Mouse (Mus musculus): ENCODE data around the gene Zfhx3. TPM values are rescaled to one million over a fixed set of nuclear protein-coding genes. Genes with fewer than 3 reads are reported as not detected.
A peak's percentile ranks its signal among the peaks of the same experiment; 100 is the strongest.

Zfhx3 gene
- polyA plus RNA-seq, 1 experiment from 2014 or later, result 8.4 TPM

GRCm38 (mm10) chr8:108736442-108736841 lies 794.0 kb downstream of the Zfhx3 start:
- Histone ChIP-seq H3K36me3 (ENCODE audit: control insufficient read depth, insufficient read depth, low read length) (no peaks in the 10 kb centered on the region), H3K27me3 (ENCODE audit: control insufficient read depth, insufficient read depth, low read length) (no peaks in the 10 kb centered on the region), H3K4me2 (no peak overlapping the region), H3K4me3 (ENCODE audit: low read depth, low read length) (no peak overlapping the region), H3K4me1 (ENCODE audit: control insufficient read depth, insufficient read depth, low read length) (peaks cover 30% of the 10 kb centered on the region), H3K27ac (ENCODE audit: low read depth, low read length) (no peak overlapping the region), H3K9ac (ENCODE audit: low read depth, low read length) (no peak overlapping the region), H3K9me3 (replicated peaks; ENCODE audit: control insufficient read depth, low read length) (no peaks in the 10 kb centered on the region)
- ATAC-seq (replicated peaks; ENCODE audit: insufficient number of reproducible peaks, low FRiP score, low TSS enrichment), result no peak
- WGBS (ENCODE audit: insufficient replicate concordance), result 20% methylated on average over 9 of the region's 9 CpGs

- Histone ChIP-seq H3K4me2 (no peak overlapping the region), H3K27ac (ENCODE audit: low read depth, low read length) (no peak overlapping the region), H3K27me3 (ENCODE audit: control insufficient read depth, insufficient read depth, low read length) (no peaks in the 10 kb centered on the region), H3K9ac (ENCODE audit: low read depth, low read length) (no peak overlapping the region), H3K4me1 (ENCODE audit: control insufficient read depth, insufficient read depth, low read length) (peaks cover 26% of the 10 kb centered on the region), H3K4me3 (ENCODE audit: low read depth, low read length) (no peak overlapping the region), H3K9me3 (replicated peaks; ENCODE audit: control insufficient read depth, low read length) (no peaks in the 10 kb centered on the region), H3K36me3 (ENCODE audit: control insufficient read depth, insufficient read depth, low read length) (no peaks in the 10 kb centered on the region)
- WGBS (ENCODE audit: insufficient replicate concordance), result 82% methylated on average over 10 of the region's 10 CpGs
- no peak for ATAC-seq (replicated peaks; ENCODE audit: insufficient number of reproducible peaks, low FRiP score, low TSS enrichment)
Observed at GRCm38 (mm10) chr8:108738179-108738578, 795.7 kb downstream of the Zfhx3 start.

GRCm38 (mm10) chr8:108739517-108739916 lies 797.1 kb downstream of the Zfhx3 start:
- no peaks in the 10 kb centered on the region for H3K9me3 ChIP-seq (replicated peaks; ENCODE audit: control insufficient read depth, low read length)
- H3K4me1 ChIP-seq (ENCODE audit: control insufficient read depth, insufficient read depth, low read length), result peaks cover 25% of the 10 kb centered on the region
- H3K27ac ChIP-seq (ENCODE audit: low read depth, low read length), result no peak overlapping the region
- no peaks in the 10 kb centered on the region for H3K36me3 ChIP-seq (ENCODE audit: control insufficient read depth, insufficient read depth, low read length)
- WGBS (ENCODE audit: insufficient replicate concordance), result 86% methylated on average over 6 of the region's 6 CpGs
- no peak overlapping the region for H3K4me2 ChIP-seq
- ATAC-seq (replicated peaks; ENCODE audit: insufficient number of reproducible peaks, low FRiP score, low TSS enrichment), result no peak
- H3K9ac ChIP-seq (ENCODE audit: low read depth, low read length), result no peak overlapping the region
- H3K4me3 ChIP-seq (ENCODE audit: low read depth, low read length), result no peak overlapping the region
- no peaks in the 10 kb centered on the region for H3K27me3 ChIP-seq (ENCODE audit: control insufficient read depth, insufficient read depth, low read length)

- 85% methylated on average over 13 of the region's 13 CpGs for WGBS (ENCODE audit: insufficient replicate concordance)
- Histone ChIP-seq H3K4me3 (ENCODE audit: low read depth, low read length) (no peak overlapping the region), H3K4me1 (ENCODE audit: control insufficient read depth, insufficient read depth, low read length) (peaks cover 25% of the 10 kb centered on the region), H3K36me3 (ENCODE audit: control insufficient read depth, insufficient read depth, low read length) (no peaks in the 10 kb centered on the region), H3K4me2 (no peak overlapping the region), H3K27me3 (ENCODE audit: control insufficient read depth, insufficient read depth, low read length) (no peaks in the 10 kb centered on the region), H3K9me3 (replicated peaks; ENCODE audit: control insufficient read depth, low read length) (no peaks in the 10 kb centered on the region), H3K9ac (ENCODE audit: low read depth, low read length) (no peak overlapping the region), H3K27ac (ENCODE audit: low read depth, low read length) (no peak overlapping the region)
- ATAC-seq (replicated peaks; ENCODE audit: insufficient number of reproducible peaks, low FRiP score, low TSS enrichment), result no peak
Observed at GRCm38 (mm10) chr8:108740443-108740842, 798.0 kb downstream of the Zfhx3 start.

- Histone ChIP-seq H3K27ac (ENCODE audit: low read depth, low read length) (no peak overlapping the region), H3K4me1 (ENCODE audit: control insufficient read depth, insufficient read depth, low read length) (peaks cover 19% of the 10 kb centered on the region), H3K9me3 (replicated peaks; ENCODE audit: control insufficient read depth, low read length) (no peaks in the 10 kb centered on the region), H3K36me3 (ENCODE audit: control insufficient read depth, insufficient read depth, low read length) (no peaks in the 10 kb centered on the region), H3K27me3 (ENCODE audit: control insufficient read depth, insufficient read depth, low read length) (no peaks in the 10 kb centered on the region), H3K4me3 (ENCODE audit: low read depth, low read length) (no peak overlapping the region), H3K9ac (ENCODE audit: low read depth, low read length) (no peak overlapping the region), H3K4me2 (no peak overlapping the region)
- ATAC-seq (replicated peaks; ENCODE audit: insufficient number of reproducible peaks, low FRiP score, low TSS enrichment), result no peak
- 87% methylated on average over 4 of the region's 4 CpGs for WGBS (ENCODE audit: insufficient replicate concordance)
Observed at GRCm38 (mm10) chr8:108741651-108742050, 799.2 kb downstream of the Zfhx3 start.

GRCm38 (mm10) chr8:108742465-108742864 lies 800.0 kb downstream of the Zfhx3 start:
- ATAC-seq (replicated peaks; ENCODE audit: insufficient number of reproducible peaks, low FRiP score, low TSS enrichment), result no peak
- H3K9ac ChIP-seq (ENCODE audit: low read depth, low read length), result no peak overlapping the region
- 85% methylated on average over 10 of the region's 10 CpGs for WGBS (ENCODE audit: insufficient replicate concordance)

GRCm38 (mm10) chr8:108743238-108743637 lies 800.8 kb downstream of the Zfhx3 start:
- Histone ChIP-seq H3K4me1 (ENCODE audit: control insufficient read depth, insufficient read depth, low read length) (peaks cover 12% of the 10 kb centered on the region), H3K27me3 (ENCODE audit: control insufficient read depth, insufficient read depth, low read length) (no peaks in the 10 kb centered on the region), H3K27ac (ENCODE audit: low read depth, low read length) (no peak overlapping the region), H3K36me3 (ENCODE audit: control insufficient read depth, insufficient read depth, low read length) (no peaks in the 10 kb centered on the region), H3K4me3 (ENCODE audit: low read depth, low read length) (no peak overlapping the region), H3K9me3 (replicated peaks; ENCODE audit: control insufficient read depth, low read length) (no peaks in the 10 kb centered on the region), H3K9ac (ENCODE audit: low read depth, low read length) (no peak overlapping the region), H3K4me2 (no peak overlapping the region)
- WGBS (ENCODE audit: insufficient replicate concordance), result 35% methylated on average over 7 of the region's 7 CpGs
- peak; percentile 50; the same call in 1 of the 2 replicates for ATAC-seq (replicated peaks; ENCODE audit: insufficient number of reproducible peaks, low FRiP score, low TSS enrichment)

More at GRCm38 (mm10) chr8:108742465-108742864, 800.0 kb downstream of the Zfhx3 start:
- Histone ChIP-seq H3K4me3 (ENCODE audit: low read depth, low read length) (no peak overlapping the region), H3K4me2 (no peak overlapping the region), H3K36me3 (ENCODE audit: control insufficient read depth, insufficient read depth, low read length) (no peaks in the 10 kb centered on the region), H3K9me3 (replicated peaks; ENCODE audit: control insufficient read depth, low read length) (no peaks in the 10 kb centered on the region), H3K4me1 (ENCODE audit: control insufficient read depth, insufficient read depth, low read length) (peaks cover 11% of the 10 kb centered on the region), H3K27ac (ENCODE audit: low read depth, low read length) (no peak overlapping the region), H3K27me3 (ENCODE audit: control insufficient read depth, insufficient read depth, low read length) (no peaks in the 10 kb centered on the region)

- no peak overlapping the region for H3K4me2 ChIP-seq
- H3K4me1 ChIP-seq (ENCODE audit: control insufficient read depth, insufficient read depth, low read length), result peaks cover 26% of the 10 kb centered on the region
- no peaks in the 10 kb centered on the region for H3K27me3 ChIP-seq (ENCODE audit: control insufficient read depth, insufficient read depth, low read length)
- no peak overlapping the region for H3K27ac ChIP-seq (ENCODE audit: low read depth, low read length)
- 79% methylated on average over 7 of the region's 7 CpGs for WGBS (ENCODE audit: insufficient replicate concordance)
- no peak overlapping the region for H3K9ac ChIP-seq (ENCODE audit: low read depth, low read length)
- H3K36me3 ChIP-seq (ENCODE audit: control insufficient read depth, insufficient read depth, low read length), result no peaks in the 10 kb centered on the region
- ATAC-seq (replicated peaks; ENCODE audit: insufficient number of reproducible peaks, low FRiP score, low TSS enrichment), result no peak
- H3K4me3 ChIP-seq (ENCODE audit: low read depth, low read length), result no peak overlapping the region
- H3K9me3 ChIP-seq (replicated peaks; ENCODE audit: control insufficient read depth, low read length), result no peaks in the 10 kb centered on the region
Observed at GRCm38 (mm10) chr8:108745551-108745950, 803.1 kb downstream of the Zfhx3 start.

- Histone ChIP-seq H3K4me2 (peak overlapping the region; percentile 4; the same call in 1 of the 2 replicates), H3K4me1 (ENCODE audit: control insufficient read depth, insufficient read depth, low read length) (peaks cover 22% of the 10 kb centered on the region), H3K27ac (ENCODE audit: low read depth, low read length) (no peak overlapping the region)
Observed at GRCm38 (mm10) chr8:108748095-108748494, 805.7 kb downstream of the Zfhx3 start.

More at GRCm38 (mm10) chr8:108748095-108748494, 805.7 kb downstream of the Zfhx3 start:
- no peak overlapping the region for H3K9ac ChIP-seq (ENCODE audit: low read depth, low read length)
- WGBS (ENCODE audit: insufficient replicate concordance), result 55% methylated on average over 11 of the region's 11 CpGs
- ATAC-seq (replicated peaks; ENCODE audit: insufficient number of reproducible peaks, low FRiP score, low TSS enrichment), result no peak
- H3K36me3 ChIP-seq (ENCODE audit: control insufficient read depth, insufficient read depth, low read length), result no peaks in the 10 kb centered on the region
- no peak overlapping the region for H3K4me3 ChIP-seq (ENCODE audit: low read depth, low read length)
- H3K27me3 ChIP-seq (ENCODE audit: control insufficient read depth, insufficient read depth, low read length), result no peaks in the 10 kb centered on the region
- no peaks in the 10 kb centered on the region for H3K9me3 ChIP-seq (replicated peaks; ENCODE audit: control insufficient read depth, low read length)
